Mouse (Mus musculus) embryonic facial prominence, embryonic 14.5 days (tissue): ENCODE data around the gene Fbxl2. TPM values are rescaled to one million over a fixed set of nuclear protein-coding genes. Genes with fewer than 3 reads are reported as not detected.

Experiments used
- ATAC-seq: fragments of 200-750 bp; cut with Nextera tagmentation; 2 replicates; pipeline ENCODE4 v1.8.0; 2017; ENCODE audit warnings: low read depth, moderate number of reproducible peaks, moderate TSS enrichment
- DNase-seq: peaks from one replicate; pipeline ENCODE4 v3.0.0-alpha.2; 2015; ENCODE audit warnings: low spot score
- H3K27ac ChIP-seq: fragments of 300-500 bp; sonication (generic); replicated peaks from 2 replicates; pipeline ENCODE4 v1.5.1; 2014; ENCODE audit warnings: low read depth, mild to moderate bottlenecking, low read length, moderate library complexity
- H3K27me3 ChIP-seq: fragments of 300-500 bp; sonication (generic); replicated peaks from 2 replicates; pipeline ENCODE4 v1.6.1; 2014; ENCODE audit warnings: low read length; ENCODE audit not compliant: control insufficient read depth, insufficient read depth
- H3K36me3 ChIP-seq: fragments of 300-500 bp; sonication (generic); 2 replicates; pipeline ENCODE4 v1.6.1; 2014; ENCODE audit warnings: low read length, mixed read lengths; ENCODE audit not compliant: control insufficient read depth, insufficient read depth
- H3K4me1 ChIP-seq: fragments of 300-500 bp; sonication (generic); 2 replicates; pipeline ENCODE4 v1.6.1; 2014; ENCODE audit warnings: antibody characterized with exemption, low read length; ENCODE audit not compliant: control insufficient read depth, insufficient read depth
- H3K4me2 ChIP-seq: fragments of 300-500 bp; sonication (generic); 2 replicates; pipeline ENCODE4 v1.6.1; 2014; ENCODE audit warnings: low read depth, mild to moderate bottlenecking, low read length, moderate library complexity, mixed read lengths
- H3K4me3 ChIP-seq: fragments of 300-500 bp; sonication (generic); 2 replicates; pipeline ENCODE4 v1.5.1; 2014; ENCODE audit warnings: low read depth, mild to moderate bottlenecking, low read length
- H3K9ac ChIP-seq: fragments of 300-500 bp; sonication (generic); 2 replicates; pipeline ENCODE4 v1.6.1; 2014; ENCODE audit warnings: low read depth, mild to moderate bottlenecking, low read length, moderate library complexity, mixed read lengths
- H3K9me3 ChIP-seq: fragments of 300-500 bp; sonication (generic); 2 replicates; pipeline ENCODE4 v1.6.1; 2016; ENCODE audit warnings: low read length; ENCODE audit not compliant: control insufficient read depth
- WGBS: fragments of 180-500 bp; shearing (Covaris S2); extraction: QIAGEN DNeasy Blood & Tissue Kit; methylation state at CpG from one replicate; pipeline ENCODE4 v1.1.7; 2014; 5-methylcytosine and 5-hydroxymethylcytosine counted together
- polyA plus RNA-seq: library from polyadenylated mRNA; unstranded; fragments of >200 nt; fragmentation: Nextera tagmentation; extraction: Ambion mirVana; gene quantifications from 2 replicates; pipeline ENCODE4 v1.2.1, GENCODE M21; 2014

Fbxl2 gene
- polyA plus RNA-seq, 1 experiment from 2014 or later: 8.4 TPM

- H3K4me3 ChIP-seq: no peak overlapping the region
- no peak overlapping the region for H3K27ac ChIP-seq
- H3K36me3 ChIP-seq: peaks cover 90% of the 10 kb centered on the region
- no peaks in the 10 kb centered on the region for H3K4me1 ChIP-seq
- no peaks in the 10 kb centered on the region for H3K27me3 ChIP-seq
- H3K9me3 ChIP-seq: no peaks in the 10 kb centered on the region
- no peak overlapping the region for H3K9ac ChIP-seq
- WGBS: 87% methylated on average over 4 of the region's 4 CpGs
- DNase-seq (no peak), ATAC-seq (no peak)
- H3K4me2 ChIP-seq: no peak overlapping the region
Measured at GRCm38 (mm10) chr9:113974945-113975344, 71.0 kb downstream of the Fbxl2 start.

- Histone ChIP-seq H3K36me3 (peaks cover 94% of the 10 kb centered on the region), H3K27ac (no peak overlapping the region), H3K4me2 (no peak overlapping the region), H3K27me3 (no peaks in the 10 kb centered on the region), H3K9ac (no peak overlapping the region), H3K4me3 (no peak overlapping the region), H3K9me3 (no peaks in the 10 kb centered on the region), H3K4me1 (no peaks in the 10 kb centered on the region)
- DNase-seq (no peak), ATAC-seq (no peak)
- WGBS: 87% methylated on average over 4 of the region's 4 CpGs
Measured at GRCm38 (mm10) chr9:113973857-113974256, 72.1 kb downstream of the Fbxl2 start.

GRCm38 (mm10) chr9:113971615-113972014, 74.4 kb downstream of the Fbxl2 start:
- H3K4me2 ChIP-seq: no peak overlapping the region
- ATAC-seq (no peak), DNase-seq (no peak)
- H3K4me1 ChIP-seq: no peaks in the 10 kb centered on the region
- H3K27me3 ChIP-seq: no peaks in the 10 kb centered on the region
- H3K4me3 ChIP-seq: no peak overlapping the region
- no peak overlapping the region for H3K27ac ChIP-seq
- 70% methylated on average over 8 of the region's 8 CpGs for WGBS
- peaks cover 96% of the 10 kb centered on the region for H3K36me3 ChIP-seq
- H3K9me3 ChIP-seq: no peaks in the 10 kb centered on the region
- no peak overlapping the region for H3K9ac ChIP-seq

GRCm38 (mm10) chr9:113970041-113970440, 76.0 kb downstream of the Fbxl2 start:
- WGBS: 91% methylated on average over 14 of the region's 14 CpGs
- ATAC-seq (no peak), DNase-seq (no peak)
- Histone ChIP-seq H3K27me3 (no peaks in the 10 kb centered on the region), H3K4me1 (no peaks in the 10 kb centered on the region), H3K9ac (no peak overlapping the region), H3K9me3 (no peaks in the 10 kb centered on the region), H3K27ac (no peak overlapping the region), H3K4me3 (no peak overlapping the region), H3K36me3 (peaks cover 94% of the 10 kb centered on the region), H3K4me2 (no peak overlapping the region)

- Histone ChIP-seq H3K4me2 (no peak overlapping the region), H3K9me3 (no peaks in the 10 kb centered on the region), H3K27ac (no peak overlapping the region), H3K9ac (no peak overlapping the region), H3K4me3 (no peak overlapping the region), H3K4me1 (no peaks in the 10 kb centered on the region), H3K36me3 (peaks cover 94% of the 10 kb centered on the region), H3K27me3 (no peaks in the 10 kb centered on the region)
- ATAC-seq: no peak
- 97% methylated on average over 8 of the region's 8 CpGs for WGBS
- DNase-seq: no peak
Measured at GRCm38 (mm10) chr9:113969399-113969798, 76.6 kb downstream of the Fbxl2 start.

- ATAC-seq (no peak), DNase-seq (no peak)
- H3K9ac ChIP-seq: no peak overlapping the region
- WGBS: 92% methylated on average over 7 of the region's 7 CpGs
- no peak overlapping the region for H3K4me2 ChIP-seq
- H3K9me3 ChIP-seq: no peaks in the 10 kb centered on the region
- no peak overlapping the region for H3K4me3 ChIP-seq
- H3K27ac ChIP-seq: no peak overlapping the region
- H3K36me3 ChIP-seq: peaks cover 94% of the 10 kb centered on the region
- no peaks in the 10 kb centered on the region for H3K4me1 ChIP-seq
- H3K27me3 ChIP-seq: no peaks in the 10 kb centered on the region
Measured at GRCm38 (mm10) chr9:113968967-113969366, 77.0 kb downstream of the Fbxl2 start.

- H3K27ac ChIP-seq: no peak overlapping the region
- ATAC-seq: no peak
Measured at GRCm38 (mm10) chr9:113966838-113967237, 79.2 kb downstream of the Fbxl2 start.

GRCm38 (mm10) chr9:113964415-113964814, 81.6 kb downstream of the Fbxl2 start:
- no peaks in the 10 kb centered on the region for H3K9me3 ChIP-seq
- DNase-seq: no peak
- WGBS: 96% methylated on average over 8 of the region's 8 CpGs
- H3K4me3 ChIP-seq: no peak overlapping the region
- H3K27me3 ChIP-seq: no peaks in the 10 kb centered on the region
- no peak overlapping the region for H3K27ac ChIP-seq
- H3K4me1 ChIP-seq: no peaks in the 10 kb centered on the region
- ATAC-seq: no peak
- H3K9ac ChIP-seq: no peak overlapping the region
- no peak overlapping the region for H3K4me2 ChIP-seq
- peaks cover 95% of the 10 kb centered on the region for H3K36me3 ChIP-seq

More at GRCm38 (mm10) chr9:113966838-113967237, 79.2 kb downstream of the Fbxl2 start:
- H3K9ac ChIP-seq: no peak overlapping the region
- H3K27me3 ChIP-seq: no peaks in the 10 kb centered on the region
- H3K4me1 ChIP-seq: no peaks in the 10 kb centered on the region
- H3K4me3 ChIP-seq: no peak overlapping the region
- H3K4me2 ChIP-seq: no peak overlapping the region
- WGBS: 92% methylated on average over 4 of the region's 4 CpGs
- peaks cover 96% of the 10 kb centered on the region for H3K36me3 ChIP-seq
- no peaks in the 10 kb centered on the region for H3K9me3 ChIP-seq
- DNase-seq: no peak

- Histone ChIP-seq H3K4me1 (no peaks in the 10 kb centered on the region), H3K9ac (no peak overlapping the region), H3K4me3 (no peak overlapping the region), H3K36me3 (peaks cover 95% of the 10 kb centered on the region), H3K27me3 (no peaks in the 10 kb centered on the region), H3K27ac (no peak overlapping the region), H3K4me2 (no peak overlapping the region), H3K9me3 (no peaks in the 10 kb centered on the region)
- DNase-seq (no peak), ATAC-seq (no peak)
Measured at GRCm38 (mm10) chr9:113963718-113964117, 82.3 kb downstream of the Fbxl2 start.
